Mouse (Mus musculus) kidney, postnatal 14 days (tissue): ENCODE measurements around the gene Ext2.

Experiments
- DNase-seq: peaks from one replicate; pipeline ENCODE4 v3.0.0; 2022; ENCODE audit warnings: mixed read lengths

Ext2 gene

GRCm38 (mm10) chr2:93618447-93619199 lies 203.7 kb downstream of the Ext2 start:
- DNase-seq, result no peak

DNA sequence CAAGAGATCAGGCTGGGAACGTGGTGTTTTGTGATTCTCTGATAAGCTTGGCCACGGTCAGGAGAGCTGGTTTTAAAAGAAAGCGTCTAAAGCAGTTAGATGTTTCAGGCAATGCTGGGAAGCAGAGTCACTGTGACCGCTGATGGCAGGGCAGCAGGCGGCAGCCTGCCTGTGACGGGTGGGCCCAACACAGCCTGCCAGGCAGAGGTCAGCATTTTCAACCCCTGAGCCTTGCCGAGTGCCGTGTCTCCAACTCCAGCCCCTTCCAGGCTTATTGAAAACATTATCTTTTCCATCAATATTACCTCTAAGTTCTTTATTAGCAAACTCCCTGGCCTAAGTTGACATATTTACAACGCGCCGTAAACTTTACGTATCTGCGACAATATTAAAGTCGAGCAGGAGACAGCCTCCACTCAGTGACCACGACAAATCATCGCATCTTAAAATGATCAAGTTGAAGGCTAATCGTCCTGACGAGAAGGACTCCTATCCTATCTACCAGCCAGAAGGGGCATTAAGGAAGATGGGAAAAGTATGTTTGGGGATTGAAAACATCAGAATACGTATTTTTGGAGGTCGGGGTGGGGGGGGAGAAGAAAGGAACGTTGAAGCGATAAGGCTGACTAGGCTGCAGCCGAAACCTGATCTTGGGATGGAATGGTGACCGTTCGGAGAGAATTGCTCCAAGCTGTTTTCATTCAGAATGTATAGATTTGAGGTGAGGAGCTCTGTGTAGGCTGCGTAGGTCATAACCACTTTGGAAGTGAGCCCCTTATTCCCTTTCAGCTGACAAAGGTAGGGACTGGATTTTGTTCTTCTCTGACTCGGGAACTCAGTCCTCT lies 206.3 kb downstream of the Ext2 start:
- DNase-seq, result no peak

- DNase-seq, result no peak
Measured at GRCm38 (mm10) chr2:93613020-93613419, 209.3 kb downstream of the Ext2 start.
